Mouse (Mus musculus): ENCODE data around the gene Atrnl1. TPM values are rescaled to one million over a fixed set of nuclear protein-coding genes. Genes with fewer than 3 reads are reported as not detected.

The Atrnl1 gene
- polyA plus RNA-seq, 1 experiment from 2014 or later: 5.0 TPM

- no peak overlapping the region for H3K4me2 ChIP-seq (ENCODE audit: low read depth, low read length, severe bottlenecking)
- no peaks in the 10 kb centered on the region for H3K9me3 ChIP-seq (ENCODE audit: control insufficient read depth, low read length)
- H3K9ac ChIP-seq (ENCODE audit: low read length): no peak overlapping the region
- no peak overlapping the region for H3K27ac ChIP-seq (ENCODE audit: low read depth, low read length)
- no peak for ATAC-seq (replicated peaks; ENCODE audit: low FRiP score)
- H3K27me3 ChIP-seq (ENCODE audit: control insufficient read depth, insufficient read depth, low read length): no peaks in the 10 kb centered on the region
- H3K4me3 ChIP-seq (ENCODE audit: low read depth, low read length): no peak overlapping the region
- no peak for DNase-seq (ENCODE audit: low spot score)
- no peaks in the 10 kb centered on the region; the same call in 1 of the 2 replicates for H3K4me1 ChIP-seq (replicated peaks; ENCODE audit: control insufficient read depth, insufficient read depth, low read length)
- 94% methylated on average over 16 of the region's 16 CpGs for WGBS
- no peaks in the 10 kb centered on the region for H3K36me3 ChIP-seq (ENCODE audit: control insufficient read depth, insufficient read depth, low read length)
Observed at GRCm38 (mm10) chr19:58091911-58092310, 481.1 kb downstream of the Atrnl1 start.

- H3K36me3 ChIP-seq (ENCODE audit: control insufficient read depth, insufficient read depth, low read length): no peaks in the 10 kb centered on the region
- H3K27me3 ChIP-seq (ENCODE audit: control insufficient read depth, insufficient read depth, low read length): no peaks in the 10 kb centered on the region
- no peaks in the 10 kb centered on the region for H3K9me3 ChIP-seq (ENCODE audit: control insufficient read depth, low read length)
- H3K4me2 ChIP-seq (ENCODE audit: low read depth, low read length, severe bottlenecking): no peak overlapping the region
- DNase-seq (ENCODE audit: low spot score): no peak
- 0 out of 2 replicates have a peak, but pooled peaks have one; percentile 44 for ATAC-seq (replicated peaks; ENCODE audit: low FRiP score)
- no peaks in the 10 kb centered on the region; the same call in 1 of the 2 replicates for H3K4me1 ChIP-seq (replicated peaks; ENCODE audit: control insufficient read depth, insufficient read depth, low read length)
- H3K27ac ChIP-seq (ENCODE audit: low read depth, low read length): 0 out of 2 replicates have a peak overlapping the region, but pooled peaks have one; percentile 31
- WGBS: 33% methylated on average over 14 of the region's 14 CpGs
- 0 out of 2 replicates have a peak overlapping the region, but pooled peaks have one; percentile 8 for H3K9ac ChIP-seq (ENCODE audit: low read length)
- H3K4me3 ChIP-seq (ENCODE audit: low read depth, low read length): no peak overlapping the region
Observed at GRCm38 (mm10) chr19:58094781-58095543, 484.1 kb downstream of the Atrnl1 start.

GRCm38 (mm10) chr19:58095776-58096175 lies 484.9 kb downstream of the Atrnl1 start:
- ATAC-seq (replicated peaks; ENCODE audit: low FRiP score) (no peak), DNase-seq (ENCODE audit: low spot score) (no peak)
- Histone ChIP-seq H3K9ac (ENCODE audit: low read length) (no peak overlapping the region), H3K27ac (ENCODE audit: low read depth, low read length) (no peak overlapping the region), H3K4me2 (ENCODE audit: low read depth, low read length, severe bottlenecking) (no peak overlapping the region), H3K4me3 (ENCODE audit: low read depth, low read length) (no peak overlapping the region), H3K9me3 (ENCODE audit: control insufficient read depth, low read length) (no peaks in the 10 kb centered on the region), H3K36me3 (ENCODE audit: control insufficient read depth, insufficient read depth, low read length) (no peaks in the 10 kb centered on the region), H3K4me1 (replicated peaks; ENCODE audit: control insufficient read depth, insufficient read depth, low read length) (no peaks in the 10 kb centered on the region; the same call in 1 of the 2 replicates), H3K27me3 (ENCODE audit: control insufficient read depth, insufficient read depth, low read length) (no peaks in the 10 kb centered on the region)
- WGBS: 72% methylated on average over 7 of the region's 7 CpGs

- no peaks in the 10 kb centered on the region for H3K9me3 ChIP-seq (ENCODE audit: control insufficient read depth, low read length)
- H3K27ac ChIP-seq (ENCODE audit: low read depth, low read length): no peak overlapping the region
- H3K36me3 ChIP-seq (ENCODE audit: control insufficient read depth, insufficient read depth, low read length): no peaks in the 10 kb centered on the region
- DNase-seq (ENCODE audit: low spot score) (no peak), ATAC-seq (replicated peaks; ENCODE audit: low FRiP score) (no peak)
- no peak overlapping the region for H3K9ac ChIP-seq (ENCODE audit: low read length)
- peaks cover 3% of the 10 kb centered on the region for H3K27me3 ChIP-seq (ENCODE audit: control insufficient read depth, insufficient read depth, low read length)
- H3K4me1 ChIP-seq (replicated peaks; ENCODE audit: control insufficient read depth, insufficient read depth, low read length): no peaks in the 10 kb centered on the region; the same call in 1 of the 2 replicates
- 82% methylated on average over 2 of the region's 2 CpGs for WGBS
- H3K4me3 ChIP-seq (ENCODE audit: low read depth, low read length): no peak overlapping the region
- H3K4me2 ChIP-seq (ENCODE audit: low read depth, low read length, severe bottlenecking): no peak overlapping the region
Observed at GRCm38 (mm10) chr19:58097195-58097594, 486.4 kb downstream of the Atrnl1 start.

GRCm38 (mm10) chr19:58099539-58099938 lies 488.7 kb downstream of the Atrnl1 start:
- ATAC-seq (replicated peaks; ENCODE audit: low FRiP score) (no peak), DNase-seq (ENCODE audit: low spot score) (no peak)
- Histone ChIP-seq H3K4me3 (ENCODE audit: low read depth, low read length) (no peak overlapping the region), H3K9me3 (ENCODE audit: control insufficient read depth, low read length) (no peaks in the 10 kb centered on the region), H3K27me3 (ENCODE audit: control insufficient read depth, insufficient read depth, low read length) (peaks cover 11% of the 10 kb centered on the region), H3K27ac (ENCODE audit: low read depth, low read length) (no peak overlapping the region), H3K36me3 (ENCODE audit: control insufficient read depth, insufficient read depth, low read length) (no peaks in the 10 kb centered on the region), H3K4me2 (ENCODE audit: low read depth, low read length, severe bottlenecking) (no peak overlapping the region), H3K4me1 (replicated peaks; ENCODE audit: control insufficient read depth, insufficient read depth, low read length) (no peaks in the 10 kb centered on the region; the same call in 1 of the 2 replicates), H3K9ac (ENCODE audit: low read length) (no peak overlapping the region)
- 95% methylated on average over 5 of the region's 5 CpGs for WGBS

GRCm38 (mm10) chr19:58100381-58100780 lies 489.5 kb downstream of the Atrnl1 start:
- Histone ChIP-seq H3K4me1 (replicated peaks; ENCODE audit: control insufficient read depth, insufficient read depth, low read length) (no peaks in the 10 kb centered on the region), H3K9ac (ENCODE audit: low read length) (no peak overlapping the region), H3K36me3 (ENCODE audit: control insufficient read depth, insufficient read depth, low read length) (no peaks in the 10 kb centered on the region), H3K4me2 (ENCODE audit: low read depth, low read length, severe bottlenecking) (no peak overlapping the region), H3K4me3 (ENCODE audit: low read depth, low read length) (no peak overlapping the region), H3K27ac (ENCODE audit: low read depth, low read length) (no peak overlapping the region), H3K27me3 (ENCODE audit: control insufficient read depth, insufficient read depth, low read length) (peaks cover 17% of the 10 kb centered on the region), H3K9me3 (ENCODE audit: control insufficient read depth, low read length) (no peaks in the 10 kb centered on the region)
- DNase-seq (ENCODE audit: low spot score) (no peak), ATAC-seq (replicated peaks; ENCODE audit: low FRiP score) (no peak)
- WGBS: 87% methylated on average over 4 of the region's 4 CpGs

GRCm38 (mm10) chr19:58104544-58104943 lies 493.7 kb downstream of the Atrnl1 start:
- H3K36me3 ChIP-seq (ENCODE audit: control insufficient read depth, insufficient read depth, low read length): no peaks in the 10 kb centered on the region
- peaks cover 36% of the 10 kb centered on the region for H3K27me3 ChIP-seq (ENCODE audit: control insufficient read depth, insufficient read depth, low read length)
- no peak overlapping the region for H3K4me3 ChIP-seq (ENCODE audit: low read depth, low read length)
- ATAC-seq (replicated peaks; ENCODE audit: low FRiP score) (no peak), DNase-seq (ENCODE audit: low spot score) (no peak)
- H3K4me1 ChIP-seq (replicated peaks; ENCODE audit: control insufficient read depth, insufficient read depth, low read length): peaks cover 7% of the 10 kb centered on the region
- no peak overlapping the region for H3K27ac ChIP-seq (ENCODE audit: low read depth, low read length)
- 79% methylated on average over 7 of the region's 7 CpGs for WGBS
- H3K9me3 ChIP-seq (ENCODE audit: control insufficient read depth, low read length): no peaks in the 10 kb centered on the region
- no peak overlapping the region for H3K4me2 ChIP-seq (ENCODE audit: low read depth, low read length, severe bottlenecking)
- H3K9ac ChIP-seq (ENCODE audit: low read length): no peak overlapping the region

- H3K4me1 ChIP-seq (replicated peaks; ENCODE audit: control insufficient read depth, insufficient read depth, low read length): peaks cover 9% of the 10 kb centered on the region
- no peak overlapping the region for H3K9ac ChIP-seq (ENCODE audit: low read length)
- H3K4me2 ChIP-seq (ENCODE audit: low read depth, low read length, severe bottlenecking): no peak overlapping the region
- H3K9me3 ChIP-seq (ENCODE audit: control insufficient read depth, low read length): no peaks in the 10 kb centered on the region
- H3K4me3 ChIP-seq (ENCODE audit: low read depth, low read length): no peak overlapping the region
- peak; percentile 69 for ATAC-seq (replicated peaks; ENCODE audit: low FRiP score)
- 12% methylated on average over 10 of the region's 10 CpGs for WGBS
- peaks cover 39% of the 10 kb centered on the region for H3K27me3 ChIP-seq (ENCODE audit: control insufficient read depth, insufficient read depth, low read length)
- H3K36me3 ChIP-seq (ENCODE audit: control insufficient read depth, insufficient read depth, low read length): no peaks in the 10 kb centered on the region
- peak; percentile 69 for DNase-seq (ENCODE audit: low spot score)
- H3K27ac ChIP-seq (ENCODE audit: low read depth, low read length): no peak overlapping the region
Observed at GRCm38 (mm10) chr19:58107632-58108031, 496.8 kb downstream of the Atrnl1 start.

- Histone ChIP-seq H3K36me3 (ENCODE audit: control insufficient read depth, insufficient read depth, low read length) (no peaks in the 10 kb centered on the region), H3K4me2 (ENCODE audit: low read depth, low read length, severe bottlenecking) (no peak overlapping the region), H3K4me1 (replicated peaks; ENCODE audit: control insufficient read depth, insufficient read depth, low read length) (peaks cover 9% of the 10 kb centered on the region), H3K27ac (ENCODE audit: low read depth, low read length) (no peak overlapping the region), H3K9me3 (ENCODE audit: control insufficient read depth, low read length) (no peaks in the 10 kb centered on the region), H3K27me3 (ENCODE audit: control insufficient read depth, insufficient read depth, low read length) (peaks cover 24% of the 10 kb centered on the region), H3K9ac (ENCODE audit: low read length) (no peak overlapping the region), H3K4me3 (ENCODE audit: low read depth, low read length) (no peak overlapping the region)
- ATAC-seq (replicated peaks; ENCODE audit: low FRiP score) (no peak), DNase-seq (ENCODE audit: low spot score) (no peak)
- 100% methylated on average over 3 of the region's 3 CpGs for WGBS
Observed at GRCm38 (mm10) chr19:58110491-58110890, 499.7 kb downstream of the Atrnl1 start.

Measured in forebrain, embryonic 11.5 days (tissue).